Mouse (Mus musculus): ENCODE measurements at regions not wholly inside any gene's neighbourhood (a gene's known extent, or its start where the extent isn't known, plus 50 kb on each side); places are given as distances from the start of the nearest gene placed in this dataset.
A peak's percentile ranks its signal among the peaks of the same experiment; 100 is the strongest.

GRCm38 (mm10) chr12:54334491-54335132, 131.0 kb upstream of the Egln3 start:
- intact Hi-C loops (cut with DNase I) = no loop called here
- peak in 1 of 2 experiments; percentile 14 for DNase-seq

GRCm38 (mm10) chr12:54333632-54334321, 130.1 kb upstream of the Egln3 start:
- DNase-seq = no peak
- intact Hi-C loops (cut with DNase I) = no loop called here

DNA sequence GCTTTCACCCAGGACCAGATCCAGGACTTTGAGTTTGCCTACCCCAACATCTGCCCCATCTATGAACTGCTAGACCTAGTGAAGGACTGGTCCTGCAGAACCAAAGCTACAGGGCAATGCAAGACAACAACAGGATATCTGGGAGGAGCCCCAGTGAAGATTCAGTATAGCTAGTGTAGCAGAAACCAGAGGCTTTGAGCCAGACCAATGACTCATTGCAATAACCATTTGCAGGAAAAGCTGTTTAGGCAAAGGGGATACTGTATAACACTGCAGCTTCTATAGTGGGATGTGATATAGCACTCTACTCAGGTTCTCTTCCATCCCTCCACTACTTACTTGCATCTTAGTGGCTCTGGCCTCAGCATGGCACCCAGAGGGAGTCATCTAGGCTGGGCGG, 123.8 kb upstream of the Egln3 start:
- no peak for DNase-seq
- intact Hi-C loops (cut with DNase I) = no loop called here

GRCm38 (mm10) chr12:54326571-54326970, 122.9 kb upstream of the Egln3 start:
- intact Hi-C loops (cut with DNase I) = no loop called here
- DNase-seq = no peak

GRCm38 (mm10) chr12:54320533-54320932, 116.9 kb upstream of the Egln3 start:
- DNase-seq = no peak
- intact Hi-C loops (cut with DNase I) = no loop called here

- DNase-seq = peak in 1 of 2 experiments; percentile 13
- intact Hi-C loops (cut with DNase I) = no loop called here
Observed at GRCm38 (mm10) chr12:54316980-54317471, 113.4 kb upstream of the Egln3 start.

DNA sequence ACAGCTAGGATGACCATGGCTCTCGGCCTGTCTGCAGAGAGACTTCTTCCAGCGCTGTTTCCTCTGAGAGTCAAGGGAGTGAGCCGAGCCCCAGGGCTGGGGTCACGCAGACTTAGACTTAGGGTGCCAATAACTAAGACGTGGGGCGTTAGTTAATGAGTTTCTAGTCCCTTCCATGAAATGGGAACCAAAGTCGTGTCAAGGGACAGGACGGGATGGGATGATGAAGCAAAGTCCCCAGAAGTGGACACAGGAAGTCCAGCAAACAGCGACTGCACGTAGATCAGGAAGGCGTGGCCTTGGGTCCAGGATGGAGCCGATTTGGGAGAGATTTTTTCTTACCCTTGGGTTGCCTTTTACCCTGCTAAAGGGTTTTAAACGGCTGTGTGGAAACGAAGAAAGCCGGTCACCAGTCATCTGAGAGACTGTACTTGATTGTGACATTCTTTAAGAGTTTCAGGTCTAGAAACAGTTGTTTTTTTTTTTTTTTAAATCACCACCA, 112.5 kb upstream of the Egln3 start:
- intact Hi-C loops (cut with DNase I) = no loop called here

DNA sequence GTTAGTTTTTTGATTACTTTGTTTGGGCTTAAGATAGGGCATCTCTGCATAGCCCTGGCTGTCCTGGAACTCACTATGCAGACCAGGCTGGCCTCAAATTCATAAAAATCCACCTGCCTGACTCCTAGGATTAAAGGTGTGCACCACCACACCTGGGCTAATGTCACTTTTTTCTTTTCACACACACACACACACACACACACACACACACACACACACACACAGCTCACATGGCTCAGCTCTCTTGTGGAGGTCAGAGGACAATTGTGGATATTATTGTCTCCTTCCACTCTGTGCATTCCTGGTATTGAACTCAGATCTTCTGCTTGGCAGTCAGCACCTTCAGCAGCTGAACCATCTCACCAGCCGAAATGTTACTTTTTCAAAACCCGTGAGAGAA, 110.5 kb upstream of the Egln3 start:
- DNase-seq = no peak
- intact Hi-C loops (cut with DNase I) = loop anchor here (5.0 kb wide), 2 partner anchors 112 to 173 kb away; partner anchors contain the start of gene Egln3

More for the DNA sequence above, 112.5 kb upstream of the Egln3 start:
- no peak for DNase-seq

- intact Hi-C loops (cut with DNase I) = loop anchor here (5.0 kb wide), 2 partner anchors 111 to 174 kb away; partner anchors contain the start of gene Egln3
- peak; percentile 52 to 69 for DNase-seq
Observed at GRCm38 (mm10) chr12:54313211-54313845, 109.7 kb upstream of the Egln3 start.

DNA sequence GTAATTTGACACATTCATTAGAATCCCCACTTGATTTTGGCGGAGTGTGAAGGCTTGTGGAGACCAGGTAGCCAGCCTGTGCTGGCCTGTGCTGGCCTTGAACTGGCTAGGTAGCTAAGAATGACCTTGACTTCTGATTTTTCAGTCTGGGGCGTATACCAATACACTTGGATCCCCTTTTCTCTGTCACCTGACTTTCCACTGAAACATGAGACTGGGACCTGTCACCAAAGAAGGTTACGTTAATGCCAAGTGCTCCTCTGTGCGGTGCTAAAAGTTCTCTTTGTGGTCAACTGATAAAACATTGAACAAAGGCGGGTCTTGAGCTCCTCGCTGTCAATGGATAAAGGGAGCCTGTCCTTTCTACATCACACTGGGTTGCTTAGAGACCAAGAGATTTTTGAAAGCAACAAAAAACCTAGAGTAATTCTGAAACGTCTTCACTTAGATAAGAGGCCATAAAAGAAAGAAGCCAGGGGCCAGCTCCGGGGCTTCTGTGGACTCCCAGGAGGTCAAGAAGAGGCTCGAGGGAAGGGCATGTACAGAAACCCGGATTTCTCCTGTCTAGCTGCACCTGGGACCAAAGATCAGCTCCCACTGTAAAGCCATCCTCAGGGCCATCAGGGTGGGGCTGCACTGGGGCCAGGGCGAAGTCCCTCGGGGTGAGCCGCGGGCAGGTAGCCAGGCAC, 109.0 kb upstream of the Egln3 start:
- DNase-seq = peak in 1 of 2 experiments; percentile 18
- intact Hi-C loops (cut with DNase I) = loop anchor here (5.0 kb wide), 2 partner anchors 110 to 175 kb away; partner anchors contain the start of gene Egln3

GRCm38 (mm10) chr12:54311896-54312521, 108.3 kb upstream of the Egln3 start:
- intact Hi-C loops (cut with DNase I) = loop anchor here (5.0 kb wide), 2 partner anchors 110 to 175 kb away; partner anchors contain the start of gene Egln3
- DNase-seq = no peak

- DNase-seq = no peak
- intact Hi-C loops (cut with DNase I) = loop anchor here (5.0 kb wide), 2 partner anchors 108 to 177 kb away; partner anchors contain the start of gene Egln3
Observed at GRCm38 (mm10) chr12:54309874-54310273, 106.2 kb upstream of the Egln3 start.

DNA sequence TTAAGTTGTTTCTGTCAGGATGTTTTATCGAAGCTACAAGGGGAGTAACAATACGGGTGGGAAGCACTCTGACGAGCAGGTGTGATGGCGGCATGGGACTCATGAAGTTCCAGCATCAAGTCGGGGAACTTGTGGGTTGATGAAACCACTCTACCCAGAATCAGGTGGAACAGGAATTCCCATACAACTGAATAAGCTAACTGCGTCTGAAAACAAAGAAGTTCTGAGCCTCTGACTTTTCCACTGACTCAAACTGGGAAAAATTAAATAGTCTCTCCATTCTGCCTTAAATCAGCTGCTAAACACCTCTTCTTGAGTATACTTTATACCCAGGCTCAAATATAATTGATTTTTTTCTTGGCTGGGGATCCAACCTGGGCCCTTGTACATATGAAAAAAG, 105.6 kb upstream of the Egln3 start:
- intact Hi-C loops (cut with DNase I) = no loop called here
- no peak for DNase-seq

DNA sequence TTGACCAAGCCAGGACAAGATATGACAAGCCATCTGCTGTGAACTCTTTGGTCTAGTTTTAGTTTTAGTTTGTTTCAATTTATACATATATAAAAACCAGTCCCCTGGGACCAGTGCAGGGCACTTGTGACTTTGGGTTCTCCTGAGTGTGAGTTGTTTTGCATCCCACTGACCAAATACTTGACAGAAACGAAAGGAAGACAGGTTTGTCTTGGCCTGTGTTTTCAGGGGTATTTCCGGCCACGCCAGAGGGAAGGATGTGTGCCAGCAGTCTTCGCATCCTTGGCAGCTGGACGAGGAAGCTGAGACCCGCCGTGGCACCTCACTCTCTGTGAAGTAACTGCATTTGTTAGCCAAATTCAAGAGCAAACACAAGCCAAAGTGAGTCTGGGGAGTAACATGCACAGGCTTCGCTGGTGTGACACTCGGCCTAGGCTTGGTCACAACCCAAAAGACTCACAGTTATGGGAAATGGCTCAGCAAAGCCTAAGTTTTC, 101.5 kb upstream of the Egln3 start:
- intact Hi-C loops (cut with DNase I) = no loop called here
- DNase-seq = no peak

- intact Hi-C loops (cut with DNase I) = no loop called here
Observed at GRCm38 (mm10) chr12:54303746-54304145, 100.1 kb upstream of the Egln3 start.

GRCm38 (mm10) chr12:54299506-54299905, 95.8 kb upstream of the Egln3 start:
- no peak for DNase-seq
- intact Hi-C loops (cut with DNase I) = no loop called here

More at GRCm38 (mm10) chr12:54303746-54304145, 100.1 kb upstream of the Egln3 start:
- no peak for DNase-seq

DNA sequence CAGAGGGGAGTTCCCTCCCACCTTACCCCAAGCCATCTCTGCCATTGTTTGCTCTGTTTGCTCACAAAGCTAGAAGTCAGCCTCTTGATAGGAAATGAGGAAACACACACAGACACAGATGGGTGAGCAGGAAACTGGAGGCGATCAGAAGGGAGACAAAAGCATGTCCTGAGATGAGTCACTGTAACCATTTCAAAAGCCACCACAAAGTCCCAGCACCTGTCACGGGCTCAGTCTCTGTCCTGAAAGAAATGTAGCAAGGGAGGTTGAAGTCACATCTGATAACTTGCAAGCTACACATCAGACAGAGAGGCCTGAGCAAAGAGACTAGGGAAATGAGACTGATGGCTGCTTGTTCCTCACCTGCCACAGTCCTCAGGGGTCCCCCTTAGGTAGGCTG, 89.6 kb upstream of the Egln3 start:
- no peak for DNase-seq
- intact Hi-C loops (cut with DNase I) = no loop called here

- intact Hi-C loops (cut with DNase I) = no loop called here
- DNase-seq = no peak
Observed at GRCm38 (mm10) chr12:54290311-54290710, 86.7 kb upstream of the Egln3 start.

- intact Hi-C loops (cut with DNase I) = no loop called here
- peak in 1 of 2 experiments; percentile 24 for DNase-seq
Observed at GRCm38 (mm10) chr12:54288747-54289146, 85.1 kb upstream of the Egln3 start.

DNA sequence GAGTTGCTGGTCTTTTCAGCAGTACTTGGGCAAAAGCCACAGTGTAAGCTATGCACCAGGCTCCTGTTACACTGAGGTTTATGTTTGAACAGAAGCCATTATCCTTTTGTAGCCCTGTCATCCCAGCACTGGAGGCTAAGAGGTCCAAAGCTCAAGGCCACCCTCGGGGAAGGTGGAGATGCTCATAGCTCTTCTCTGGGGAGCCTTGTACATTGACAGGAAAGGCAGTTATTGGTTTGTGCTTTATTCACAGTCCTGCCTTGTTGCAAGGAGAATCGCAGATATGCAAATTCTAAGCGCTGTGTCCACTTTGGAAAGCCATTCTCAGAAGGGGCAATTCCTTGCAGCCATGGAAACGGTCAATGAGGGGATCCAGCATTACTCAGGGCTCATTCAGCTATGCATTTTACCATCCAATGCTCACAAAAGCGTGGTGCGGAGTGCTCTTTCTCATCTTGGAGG, 84.4 kb upstream of the Egln3 start:
- no peak for DNase-seq
- intact Hi-C loops (cut with DNase I) = no loop called here

All from heart, postnatal 36 days (tissue).